Mouse (Mus musculus) midbrain, embryonic 13.5 days (tissue): Measurements from ENCODE around the gene Ulk1. TPM values are rescaled to one million over a fixed set of nuclear protein-coding genes. Genes with fewer than 3 reads are reported as not detected.

Source experiments
- polyA plus RNA-seq: library from polyadenylated mRNA; unstranded; fragments of >200 nt; fragmentation: Nextera tagmentation; extraction: Ambion mirVana; gene quantifications from 2 replicates; pipeline ENCODE4 v1.2.1, GENCODE M21; 2015

The Ulk1 gene
- polyA plus RNA-seq, 1 experiment from 2014 or later, result 36.2 TPM

Other genes with a start within 250 kb of the Ulk1 start
- 42.6 and 43.2 TPM in 2 replicates for gene Noc4l, start 156.7 kb downstream of the Ulk1 start, polyA plus RNA-seq
- gene Ddx51, start 156.6 kb downstream of the Ulk1 start, polyA plus RNA-seq, result 16.4 and 19.8 TPM in 2 replicates
- gene Ep400, start 39.4 kb downstream of the Ulk1 start, polyA plus RNA-seq, result 55.7 and 58.7 TPM in 2 replicates
- gene Pus1, start 29.4 kb downstream of the Ulk1 start, polyA plus RNA-seq, result 23.2 and 23.3 TPM in 2 replicates
- gene Hscb, start 29.7 kb upstream of the Ulk1 start, polyA plus RNA-seq, result 10.8 and 11.1 TPM in 2 replicates
- 12.5 and 13.8 TPM in 2 replicates for gene Chek2, start 29.9 kb upstream of the Ulk1 start, polyA plus RNA-seq
- gene Ttc28, start 69.7 kb upstream of the Ulk1 start, polyA plus RNA-seq, result 19.3 and 21.3 TPM in 2 replicates